29 mouse cellular contexts compared by ENCODE assay signal in the genomic region with DNA sequence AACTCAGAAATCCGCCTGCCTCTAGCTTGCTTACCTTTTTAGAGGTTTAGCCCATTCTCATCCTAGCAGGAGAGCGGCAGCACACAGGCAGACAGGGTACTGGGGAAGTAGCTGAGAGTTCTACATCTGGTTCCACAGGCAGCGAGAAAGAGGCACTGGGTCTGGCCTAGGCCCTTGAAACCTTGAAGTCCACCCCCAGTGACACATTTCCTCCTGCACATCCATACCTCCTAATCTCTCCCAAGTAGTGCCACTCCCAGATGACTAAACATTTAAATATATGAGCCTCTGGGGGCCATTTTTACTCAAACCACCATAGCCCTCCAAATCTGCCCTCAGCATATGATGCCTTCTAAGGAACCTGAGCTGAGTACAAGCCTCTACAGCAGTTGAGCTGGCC. TPM values are rescaled to one million over a fixed set of nuclear protein-coding genes. Genes with fewer than 3 reads are reported as not detected.
A peak's percentile ranks its signal among the peaks of the same experiment; 100 is the strongest.
DNase-seq lines count a peak whose midpoint lies in the region; ATAC-seq lines count a peak whose summit lies in the region.
"Had no signal": no experiment of that assay in that cellular context is flagged by ENCODE, and none has a peak within 500 bp of the region (broad histone marks: within the 10 kb centered on the region; RNA-seq: fewer than 3 reads in every experiment).

No protein-coding gene starts in this region.

- no peak for ATAC-seq in liver, embryonic 13.5 days (ENCODE audit: low read depth)
- no peak for ATAC-seq in liver, embryonic 11.5 days (replicated peaks; ENCODE audit: low FRiP score)
- ATAC-seq: forebrain, embryonic 13.5 days; forebrain, embryonic 16.5 days; hindbrain, embryonic 16.5 days; intestine, embryonic 15.5 days had no signal

- peaks cover 59% of the 10 kb centered on the region for H3K36me3 ChIP-seq in liver, embryonic 13.5 days
- 0 out of 2 replicates have a peak, but pooled peaks cover 5% of the 10 kb centered on the region for H3K36me3 ChIP-seq in liver, embryonic 11.5 days (ENCODE audit: control insufficient read depth, insufficient read depth, low read length)
- H3K36me3 ChIP-seq: heart, embryonic 15.5 days; intestine, embryonic 15.5 days had no signal

- H3K4me3 ChIP-seq in liver, embryonic 13.5 days (replicated peaks): no peak overlapping the region
- H3K4me3 ChIP-seq in liver, embryonic 11.5 days (ENCODE audit: low read depth, low read length): no peak overlapping the region
- H3K4me3 ChIP-seq: embryonic facial prominence, embryonic 10.5 days; embryonic facial prominence, embryonic 13.5 days; erythroblast, embryonic 14.5 days; forebrain, embryonic 13.5 days; gastrocnemius, adult 2 months; heart, embryonic 12.5 days; heart, embryonic 15.5 days; hindbrain, embryonic 12.5 days; intestine, embryonic 15.5 days had no signal

- no peaks in the 10 kb centered on the region for H3K9me3 ChIP-seq in liver, embryonic 13.5 days (replicated peaks)
- H3K9me3 ChIP-seq in liver, embryonic 11.5 days (ENCODE audit: control insufficient read depth, low read length): no peaks in the 10 kb centered on the region
- H3K9me3 ChIP-seq: embryonic facial prominence, embryonic 10.5 days; embryonic facial prominence, embryonic 13.5 days; forebrain, embryonic 13.5 days; heart, embryonic 12.5 days; heart, embryonic 15.5 days; hindbrain, embryonic 12.5 days; intestine, embryonic 15.5 days had no signal

- H3K4me1 ChIP-seq in liver, embryonic 13.5 days (replicated peaks): peaks cover 12% of the 10 kb centered on the region
- H3K4me1 ChIP-seq in liver, embryonic 11.5 days (replicated peaks; ENCODE audit: control insufficient read depth, insufficient read depth, low read length): peaks cover 3% of the 10 kb centered on the region; the same call in 1 of the 2 replicates
- H3K4me1 ChIP-seq: heart, embryonic 15.5 days; intestine, embryonic 15.5 days had no signal

- intact Hi-C loops in heart, postnatal 25 days (cut with DNase I): no loop called here

- WGBS in liver, embryonic 13.5 days (ENCODE audit: insufficient replicate concordance): 82% methylated on average over 3 of the region's 3 CpGs
- 83% methylated on average over 3 of the region's 3 CpGs for WGBS in liver, embryonic 11.5 days

- H3K9ac ChIP-seq in liver, embryonic 13.5 days: no peak overlapping the region
- H3K9ac ChIP-seq in liver, embryonic 11.5 days (ENCODE audit: low read depth, low read length): no peak overlapping the region
- H3K9ac ChIP-seq: embryonic facial prominence, embryonic 13.5 days; forebrain, embryonic 13.5 days; heart, embryonic 12.5 days; heart, embryonic 15.5 days; hindbrain, embryonic 12.5 days; intestine, embryonic 15.5 days had no signal

- no peaks in the 10 kb centered on the region for H3K27me3 ChIP-seq in liver, embryonic 13.5 days
- no peaks in the 10 kb centered on the region for H3K27me3 ChIP-seq in liver, embryonic 11.5 days (replicated peaks; ENCODE audit: control insufficient read depth, insufficient read depth, low read length)
- H3K27me3 ChIP-seq: embryonic facial prominence, embryonic 13.5 days; forebrain, embryonic 13.5 days; heart, embryonic 12.5 days; heart, embryonic 15.5 days; intestine, embryonic 15.5 days had no signal

- DNase-seq in heart, adult 11 months: peak; percentile 80
- DNase-seq in heart, postnatal 25 days (ENCODE audit: low spot score): no peak
- no peak for DNase-seq in liver, embryonic 13.5 days
- DNase-seq in liver, embryonic 11.5 days (ENCODE audit: low spot score): no peak
- DNase-seq in urinary bladder, postnatal 10 days (ENCODE audit: low spot score): peak; percentile 3
- DNase-seq in urinary bladder, adult 2 months (ENCODE audit: low spot score): no peak
- peak; percentile 63 for DNase-seq in NIH3T3 (ENCODE audit: low read depth)
- no peak for DNase-seq in kidney, postnatal 4 days
- DNase-seq: adrenal gland, adult 2 months; adrenal gland, postnatal 14 days; cerebellum, adult 11 months; cerebellum, adult 2 months; cerebellum, adult 9-11 months; cerebellum, postnatal 25 days; gastrocnemius, adult 2 months; gastrocnemius, postnatal 14 days; heart, adult 18-20 months; heart, postnatal 10 days; heart, postnatal 4 days had no signal

- no peak overlapping the region for H3K4me2 ChIP-seq in liver, embryonic 13.5 days
- no peak overlapping the region for H3K4me2 ChIP-seq in liver, embryonic 11.5 days
- H3K4me2 ChIP-seq: embryonic facial prominence, embryonic 13.5 days; forebrain, embryonic 13.5 days; heart, embryonic 12.5 days; heart, embryonic 15.5 days; hindbrain, embryonic 12.5 days; intestine, embryonic 15.5 days had no signal

- H3K27ac ChIP-seq in liver, embryonic 13.5 days: peak overlapping the region; percentile 34
- no peak overlapping the region for H3K27ac ChIP-seq in liver, embryonic 11.5 days (ENCODE audit: low read depth, low read length)
- H3K27ac ChIP-seq: embryonic facial prominence, embryonic 10.5 days; embryonic facial prominence, embryonic 13.5 days; forebrain, embryonic 13.5 days; gastrocnemius, adult 2 months; heart, embryonic 15.5 days; hindbrain, embryonic 12.5 days; intestine, embryonic 15.5 days had no signal

RNA-seq across cellular contexts. Expression of gene Gnb1l, which starts 16.1 kb away (rescaled TPM):
- 1 to 10 TPM; 4.9 to 5.6 TPM for total RNA-seq in heart, postnatal 25 days (2021)
- polyA plus RNA-seq in liver, embryonic 13.5 days (2015; fragmentation: Nextera tagmentation; extraction: Ambion mirVana): 14.0 and 14.9 TPM in 2 replicates
- 17.8 and 18.4 TPM in 2 replicates for polyA plus RNA-seq in liver, embryonic 11.5 days (2014; fragmentation: Nextera tagmentation; extraction: Ambion mirVana)
- 7.9 and 8.4 TPM in 2 replicates for polyA plus RNA-seq in urinary bladder, adult 2 months (2012; rRNA removed)

RNA-seq across cellular contexts. Expression of gene Rtl10, which starts 16.3 kb away (rescaled TPM):
- total RNA-seq in heart, postnatal 25 days (2021): 1 to 10 TPM; 3.3 to 4.6 TPM
- 1.4 and 1.9 TPM in 2 replicates for polyA plus RNA-seq in liver, embryonic 13.5 days (2015; fragmentation: Nextera tagmentation; extraction: Ambion mirVana)
- polyA plus RNA-seq in liver, embryonic 11.5 days (2014; fragmentation: Nextera tagmentation; extraction: Ambion mirVana): 1.9 and 2.1 TPM in 2 replicates
- polyA plus RNA-seq in urinary bladder, adult 2 months (2012; rRNA removed): 4.4 and 5.6 TPM in 2 replicates

RNA-seq across cellular contexts. Expression of gene Comt, which starts 55.8 kb away (rescaled TPM):
- total RNA-seq in heart, postnatal 25 days (2021): 100 to 1,000 TPM; 112 TPM
- 109 and 110 TPM in 2 replicates for polyA plus RNA-seq in liver, embryonic 13.5 days (2015; fragmentation: Nextera tagmentation; extraction: Ambion mirVana)
- 140 and 141 TPM in 2 replicates for polyA plus RNA-seq in liver, embryonic 11.5 days (2014; fragmentation: Nextera tagmentation; extraction: Ambion mirVana)
- 169 and 205 TPM in 2 replicates for polyA plus RNA-seq in urinary bladder, adult 2 months (2012; rRNA removed)

RNA-seq across cellular contexts. Expression of gene Txnrd2, which starts 56.2 kb away (rescaled TPM):
- 10 to 100 TPM; 36.1 to 38.2 TPM for total RNA-seq in heart, postnatal 25 days (2021)
- polyA plus RNA-seq in liver, embryonic 13.5 days (2015; fragmentation: Nextera tagmentation; extraction: Ambion mirVana): 105 and 112 TPM in 2 replicates
- polyA plus RNA-seq in liver, embryonic 11.5 days (2014; fragmentation: Nextera tagmentation; extraction: Ambion mirVana): 83.7 and 91.8 TPM in 2 replicates
- 16.5 and 21.5 TPM in 2 replicates for polyA plus RNA-seq in urinary bladder, adult 2 months (2012; rRNA removed)

Comparison
In these comparisons a context has a peak if more than half of its experiments do, and no peak if none do; other contexts are left out.
1. DNase-seq: peak in heart, adult 11 months (single experiment), urinary bladder, postnatal 10 days (single experiment) and NIH3T3 (single experiment); none in heart, postnatal 25 days (single experiment), liver, embryonic 13.5 days (single experiment), liver, embryonic 11.5 days (single experiment), urinary bladder, adult 2 months (single experiment) and kidney, postnatal 4 days (0 of 2).